Mouse (Mus musculus): ENCODE measurements at regions not wholly inside any gene's neighbourhood (a gene's known extent, or its start where the extent isn't known, plus 50 kb on each side); places are given as distances from the start of the nearest gene placed in this dataset.
"Not testable (repeated sequence)": the region's sequence is repeated elsewhere in the genome, so short reads cannot be mapped to it uniquely, and the experiment has no call there.

DNA sequence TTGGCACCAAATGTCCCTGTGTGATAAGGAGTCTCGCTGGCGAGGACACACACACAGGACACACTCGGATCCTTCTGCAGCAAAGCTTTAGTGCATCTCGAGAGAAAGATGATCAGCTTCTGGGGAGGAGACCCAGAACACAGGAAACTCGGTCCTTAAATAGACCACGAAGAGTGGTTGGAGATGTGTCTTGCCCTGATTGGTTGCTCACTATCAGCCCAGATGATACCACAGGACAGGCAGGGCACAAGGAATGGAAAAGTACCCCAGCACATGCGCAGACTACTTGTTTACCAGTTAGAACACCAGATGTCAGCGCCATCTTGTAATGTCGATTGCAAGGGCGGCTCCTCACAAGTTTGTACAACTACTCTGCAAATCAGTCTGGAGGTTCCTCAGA lies 108.0 kb upstream of the Peg12 start:
- not testable (repeated sequence) for H3K36me3 ChIP-seq (replicated peaks); H3K27ac ChIP-seq (replicated peaks); H3K4me3 ChIP-seq; H3K4me1 ChIP-seq; DNase-seq (ENCODE audit: low spot score); H3K27me3 ChIP-seq (replicated peaks; ENCODE audit: low read depth, poor library complexity, severe bottlenecking)
- peaks cover 57% of the 10 kb centered on the region for H3K9me3 ChIP-seq
- WGBS: 89% methylated on average over 10 of the region's 10 CpGs

DNA sequence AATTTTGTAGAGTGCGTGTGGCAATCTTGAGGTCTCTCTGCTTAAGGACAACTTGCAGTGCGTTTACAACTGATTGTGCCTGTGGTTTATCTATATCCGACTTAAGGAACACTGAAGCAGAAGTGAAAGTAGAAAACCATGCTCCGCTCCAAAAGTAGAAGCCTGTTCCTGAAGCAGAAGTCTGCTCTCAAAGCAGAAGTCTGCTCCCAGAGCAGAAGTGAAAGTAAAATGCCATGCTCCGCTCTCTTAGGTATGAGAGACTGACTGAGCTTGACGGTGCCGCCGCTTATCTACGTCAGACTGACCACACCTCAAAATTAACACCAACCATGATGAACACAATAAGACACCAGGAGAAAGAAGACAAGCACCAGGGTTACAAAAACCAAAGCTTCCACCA lies 107.4 kb upstream of the Peg12 start:
- DNase-seq (ENCODE audit: low spot score): no peak
- no peak overlapping the region for H3K4me3 ChIP-seq
- H3K27ac ChIP-seq (replicated peaks): no peak overlapping the region
- H3K27me3 ChIP-seq (replicated peaks; ENCODE audit: low read depth, poor library complexity, severe bottlenecking): no peaks in the 10 kb centered on the region
- 90% methylated on average over 9 of the region's 9 CpGs for WGBS
- H3K9me3 ChIP-seq: peaks cover 58% of the 10 kb centered on the region
- no peaks in the 10 kb centered on the region for H3K36me3 ChIP-seq (replicated peaks)
- H3K4me1 ChIP-seq: no peaks in the 10 kb centered on the region

DNA sequence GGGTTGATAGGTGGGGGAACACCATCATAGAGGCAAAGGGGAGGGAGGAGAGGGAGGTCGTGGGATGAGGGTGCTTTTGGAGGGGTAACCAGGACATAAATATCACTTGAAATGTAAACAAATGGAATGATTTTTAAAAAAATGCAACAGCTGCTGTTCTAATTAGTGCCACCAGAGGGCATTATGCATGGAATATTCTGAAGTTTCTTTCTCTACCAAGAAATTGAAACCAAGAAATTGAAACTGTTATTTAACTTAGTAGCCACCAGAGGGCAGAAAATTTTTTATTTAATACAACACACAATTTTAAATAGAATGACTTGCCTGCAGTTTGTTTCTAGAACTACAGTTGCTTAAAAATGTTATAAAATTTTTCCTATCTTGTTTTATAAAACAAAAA lies 77.9 kb upstream of the Peg12 start:
- H3K4me1 ChIP-seq: no peaks in the 10 kb centered on the region
- no peak for DNase-seq (ENCODE audit: low spot score)
- no peaks in the 10 kb centered on the region for H3K36me3 ChIP-seq (replicated peaks)

More for the DNA sequence above, 77.9 kb upstream of the Peg12 start:
- H3K27me3 ChIP-seq (replicated peaks; ENCODE audit: low read depth, poor library complexity, severe bottlenecking): no peaks in the 10 kb centered on the region
- H3K27ac ChIP-seq (replicated peaks): no peak overlapping the region
- H3K9me3 ChIP-seq: peaks cover 46% of the 10 kb centered on the region
- WGBS: 56% methylated on average over 1 of the region's 1 CpGs
- no peak overlapping the region for H3K4me3 ChIP-seq

Data from embryonic facial prominence, embryonic 10.5 days (tissue).